Mouse (Mus musculus) limb, embryonic 14.5 days (tissue): ENCODE measurements around the gene C2cd5. TPM values are rescaled to one million over a fixed set of nuclear protein-coding genes. Genes with fewer than 3 reads are reported as not detected.

Experiments
- ATAC-seq: fragments of 200-750 bp; cut with Nextera tagmentation; 2 replicates; pipeline ENCODE4 v1.8.0; 2017; ENCODE audit warnings: low read depth, moderate number of reproducible peaks, moderate TSS enrichment; ENCODE audit not compliant: low FRiP score
- DNase-seq: peaks from one replicate; pipeline ENCODE4 v3.0.0-alpha.2; 2015; ENCODE audit warnings: low spot score
- H3K27ac ChIP-seq: fragments of 300-500 bp; sonication (generic); replicated peaks from 2 replicates; pipeline ENCODE4 v1.5.1; 2014; ENCODE audit warnings: low read depth, mild to moderate bottlenecking, low read length, moderate library complexity, mixed read lengths
- H3K27me3 ChIP-seq: fragments of 300-500 bp; sonication (generic); 2 replicates; pipeline ENCODE4 v1.6.1; 2014; ENCODE audit warnings: low read length, mixed read lengths; ENCODE audit not compliant: control insufficient read depth, insufficient read depth
- H3K36me3 ChIP-seq: fragments of 300-500 bp; sonication (generic); 2 replicates; pipeline ENCODE4 v1.6.1; 2014; ENCODE audit warnings: mild to moderate bottlenecking, low read length, moderate library complexity, mixed read lengths; ENCODE audit not compliant: control insufficient read depth, insufficient read depth
- H3K4me1 ChIP-seq: fragments of 300-500 bp; sonication (generic); 2 replicates; pipeline ENCODE4 v1.6.1; 2014; ENCODE audit warnings: antibody characterized with exemption, low read length, mixed read lengths; ENCODE audit not compliant: control insufficient read depth, insufficient read depth
- H3K4me2 ChIP-seq: fragments of 300-500 bp; sonication (generic); replicated peaks from 2 replicates; pipeline ENCODE4 v1.6.1; 2014; ENCODE audit warnings: low read depth, mild to moderate bottlenecking, low read length, moderate library complexity; ENCODE audit not compliant: severe bottlenecking
- H3K4me3 ChIP-seq: fragments of 300-500 bp; sonication (generic); replicated peaks from 2 replicates; pipeline ENCODE4 v1.5.1; 2014; ENCODE audit warnings: low read length
- H3K9ac ChIP-seq: fragments of 300-500 bp; sonication (generic); 2 replicates; pipeline ENCODE4 v1.6.1; 2014; ENCODE audit warnings: mild to moderate bottlenecking, low read depth, low read length, moderate library complexity; ENCODE audit not compliant: severe bottlenecking
- H3K9me3 ChIP-seq: fragments of 300-500 bp; sonication (generic); 2 replicates; pipeline ENCODE4 v1.6.1; 2016; ENCODE audit warnings: low read length; ENCODE audit not compliant: control insufficient read depth
- POLR2A ChIP-seq: fragments of 200-500 bp; IDR thresholded peaks from 2 replicates; pipeline ENCODE4 v1.8.0; 2012; ENCODE audit warnings: inconsistent platforms, mild to moderate bottlenecking, moderate library complexity, borderline replicate concordance; ENCODE audit not compliant: insufficient read depth, insufficient read length; ENCODE audit errors: extremely low read depth
- WGBS: fragments of 180-500 bp; shearing (Covaris S2); extraction: QIAGEN DNeasy Blood & Tissue Kit; methylation state at CpG from one replicate; pipeline ENCODE4 v1.1.7; 2014; 5-methylcytosine and 5-hydroxymethylcytosine counted together
- polyA plus RNA-seq, 2 experiments: library from polyadenylated mRNA; depleted of rRNA in 1 of 2; stranded (reverse) in 1 of 2; unstranded in 1 of 2; fragments of >200 nt; fragmentation: Nextera tagmentation in 1 of 2; extraction: Ambion mirVana in 1 of 2; gene quantifications; 2 replicates each; pipeline versions ENCODE4 v1.2.1 to v1.2.3; 2012 to 2014

The C2cd5 gene
- polyA plus RNA-seq, 2 experiments: 23.1 to 38.8 TPM

DNA sequence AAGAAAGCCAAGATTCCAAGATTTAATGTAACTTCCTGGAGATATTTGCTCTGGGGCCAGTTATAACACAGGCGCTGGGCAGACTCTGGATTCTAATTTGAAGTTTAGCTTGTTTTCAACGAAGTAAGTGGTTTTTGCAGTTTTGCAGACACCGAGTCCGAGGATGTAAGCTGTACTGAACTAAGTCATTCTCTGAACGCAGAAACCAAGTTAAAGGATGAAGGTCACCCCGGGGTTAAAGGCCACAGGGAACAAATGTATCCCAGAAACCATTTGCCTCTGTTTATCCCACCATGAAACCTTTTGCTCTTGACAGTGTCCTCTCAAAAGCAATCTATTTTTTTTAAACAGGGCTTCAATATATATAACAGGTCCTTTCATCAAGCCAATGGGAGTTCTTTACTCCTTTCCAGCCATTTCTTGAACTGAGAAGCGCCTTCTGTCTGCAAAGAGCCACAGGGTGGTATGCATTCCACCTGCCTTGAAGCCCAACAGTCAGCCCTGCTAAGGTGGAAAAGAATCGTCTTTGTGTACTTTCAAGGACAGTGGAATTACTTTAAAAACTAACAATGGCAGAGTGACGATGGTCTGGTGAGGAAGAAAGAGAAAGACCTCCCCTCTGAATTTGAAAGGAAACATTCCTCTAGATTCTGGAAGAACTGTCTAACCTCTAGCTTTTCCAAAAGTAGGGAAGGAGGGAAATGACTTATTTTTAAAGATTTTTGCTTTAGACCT, 138.1 kb downstream of the C2cd5 start:
- DNase-seq (no peak), ATAC-seq (no peak)
- H3K4me1 ChIP-seq: 0 out of 2 replicates have a peak, but pooled peaks cover 5% of the 10 kb centered on the region
- H3K4me3 ChIP-seq: no peak overlapping the region
- H3K9ac ChIP-seq: no peak overlapping the region
- H3K36me3 ChIP-seq: no peaks in the 10 kb centered on the region
- peaks cover 10% of the 10 kb centered on the region; the same call in 1 of the 2 replicates for H3K27me3 ChIP-seq
- H3K9me3 ChIP-seq: no peaks in the 10 kb centered on the region
- H3K4me2 ChIP-seq: no peak overlapping the region
- H3K27ac ChIP-seq: no peak overlapping the region
- WGBS: 78% methylated on average over 9 of the region's 9 CpGs
- no peak for TF ChIP-seq POLR2A

Other genes with a start within 250 kb of the C2cd5 start
- gene St8sia1, start 135.7 kb downstream of the C2cd5 start, polyA plus RNA-seq (2012; rRNA removed): 0.93 and 1.1 TPM in 2 replicates
- gene St8sia1, start 135.7 kb downstream of the C2cd5 start, polyA plus RNA-seq (2014; fragmentation: Nextera tagmentation; extraction: Ambion mirVana): 1.1 and 1.3 TPM in 2 replicates
- gene Etnk1, start 67.1 kb upstream of the C2cd5 start, polyA plus RNA-seq (2012; rRNA removed): 72.9 and 81.9 TPM in 2 replicates
- 22.0 and 24.6 TPM in 2 replicates for gene Etnk1, start 67.1 kb upstream of the C2cd5 start, polyA plus RNA-seq (2014; fragmentation: Nextera tagmentation; extraction: Ambion mirVana)